Mouse (Mus musculus) right cerebral cortex, adult 18-20 months (tissue): Measurements from ENCODE around the gene Gpr176.

Experiments used
- DNase-seq: peaks from one replicate; pipeline ENCODE4 v3.0.0; 2022; ENCODE audit warnings: mixed read lengths

The Gpr176 gene

DNA sequence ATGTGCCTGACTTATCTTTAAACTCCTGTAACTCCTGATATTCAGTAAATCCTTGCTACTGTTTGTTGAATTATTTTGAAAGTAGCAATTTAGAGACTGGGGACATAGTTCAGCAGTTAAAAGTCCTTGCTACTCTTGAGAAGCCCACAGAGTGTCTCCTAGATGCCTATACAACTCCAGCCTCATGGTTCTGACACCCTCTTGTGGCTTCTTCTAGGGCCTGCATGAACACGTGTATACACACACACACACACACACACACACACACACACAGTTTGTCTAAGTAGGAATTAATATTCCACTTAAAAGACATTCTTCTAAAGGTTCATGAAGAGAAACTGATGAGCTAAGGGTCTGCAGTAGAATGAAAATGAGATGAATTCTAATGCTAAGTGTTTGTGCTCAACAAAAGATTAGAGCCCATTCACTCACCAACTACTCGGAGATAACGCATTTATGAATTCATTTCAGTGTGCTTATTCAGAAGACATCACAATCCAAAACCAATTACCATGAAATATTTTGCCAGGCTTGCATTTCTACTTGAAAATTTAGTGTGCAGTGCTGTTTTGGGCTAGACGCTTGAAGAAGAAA lies 144.6 kb downstream of the Gpr176 start:
- no peak for DNase-seq
